ENCODE assay signal across 8 mouse cellular contexts in genomic region chr9:60712771-60713541, GRCm38 (mm10). TPM values are rescaled to one million over a fixed set of nuclear protein-coding genes. Genes with fewer than 3 reads are reported as not detected.
DNase-seq lines count a peak whose midpoint lies in the region; ATAC-seq and TF ChIP-seq lines count a peak whose summit lies in the region.

TSS of gene Larp6 (plus strand) at chr9:60712989.

- H3K4me2 ChIP-seq in hindbrain, embryonic 11.5 days (replicated peaks; ENCODE audit: low read depth, low read length): peak within 1 kb of the TSS; percentile 98
- peak within 1 kb of the TSS; percentile 98 for H3K4me2 ChIP-seq in midbrain, embryonic 12.5 days (replicated peaks)
- peak within 1 kb of the TSS; percentile 91 for H3K4me2 ChIP-seq in stomach, embryonic 16.5 days (ENCODE audit: low read depth, low read length)

- H3K36me3 ChIP-seq in hindbrain, embryonic 11.5 days (ENCODE audit: control insufficient read depth, insufficient read depth, low read length): no peaks in the 10 kb centered on the region
- no peaks in the 10 kb centered on the region for H3K36me3 ChIP-seq in midbrain, embryonic 12.5 days
- no peaks in the 10 kb centered on the region for H3K36me3 ChIP-seq in stomach, embryonic 16.5 days (ENCODE audit: control insufficient read depth, insufficient read depth, low read length)

- peak within 1 kb of the TSS; percentile 80 for H3K9ac ChIP-seq in hindbrain, embryonic 11.5 days (ENCODE audit: low read depth, low read length)
- peak within 1 kb of the TSS; percentile 83 for H3K9ac ChIP-seq in midbrain, embryonic 12.5 days (replicated peaks)
- peak within 1 kb of the TSS; percentile 81 for H3K9ac ChIP-seq in stomach, embryonic 16.5 days (ENCODE audit: low read length)

- no peaks in the 10 kb centered on the region for H3K9me3 ChIP-seq in hindbrain, embryonic 11.5 days (ENCODE audit: control insufficient read depth, low read length)
- peaks cover 3% of the 10 kb centered on the region; the same call in 1 of the 2 replicates for H3K9me3 ChIP-seq in midbrain, embryonic 12.5 days
- H3K9me3 ChIP-seq in stomach, embryonic 16.5 days (replicated peaks; ENCODE audit: control insufficient read depth, low read length): no peaks in the 10 kb centered on the region

- no peak for TF ChIP-seq CTCF in cerebellum, adult 2 months (IDR thresholded peaks at IDR 0.05; ENCODE audit: borderline replicate concordance, insufficient read depth, low read depth, low read length)

- intact Hi-C loops in left cerebral cortex, postnatal 14 days (cut with DNase I): no loop called here

- H3K27me3 ChIP-seq in cerebellum, adult 2 months (ENCODE audit: control insufficient read depth, insufficient read depth, low read length): no peaks in the 10 kb centered on the region
- H3K27me3 ChIP-seq in hindbrain, embryonic 11.5 days (ENCODE audit: control insufficient read depth, insufficient read depth, low read length): 0 out of 2 replicates have a peak, but pooled peaks cover 2% of the 10 kb centered on the region
- H3K27me3 ChIP-seq in midbrain, embryonic 12.5 days: peaks cover 27% of the 10 kb centered on the region
- H3K27me3 ChIP-seq in stomach, embryonic 16.5 days (ENCODE audit: control insufficient read depth, insufficient read depth, low read length): no peaks in the 10 kb centered on the region

- WGBS in cerebellum, adult 2 months: 1% methylated on average over 66 of the region's 66 CpGs
- 2% methylated on average over 40 of the region's 66 CpGs for WGBS in hindbrain, embryonic 11.5 days
- 1% methylated on average over 66 of the region's 66 CpGs for whole genome bisulfite sequencing in midbrain, embryonic 12.5 days
- WGBS in stomach, embryonic 16.5 days: 1% methylated on average over 66 of the region's 66 CpGs

- H3K4me3 ChIP-seq in cerebellum, adult 2 months (replicated peaks; ENCODE audit: insufficient read depth, low read depth, low read length): peak within 1 kb of the TSS; percentile 76
- peak within 1 kb of the TSS; percentile 50 for H3K4me3 ChIP-seq in hindbrain, embryonic 11.5 days (ENCODE audit: low read depth, low read length)
- H3K4me3 ChIP-seq in midbrain, embryonic 12.5 days: peak within 1 kb of the TSS; percentile 66
- H3K4me3 ChIP-seq in stomach, embryonic 16.5 days (replicated peaks; ENCODE audit: low read length): peak within 1 kb of the TSS; percentile 62

- DNase-seq in CD4-positive, CD25-positive, alpha-beta regulatory T cell, adult 2 months (ENCODE audit: low read depth, low spot score): peak; percentile 2
- DNase-seq in cerebellum, adult 2 months: peak; percentile 83 to 87
- peak; percentile 27 to 50 for DNase-seq in frontal cortex, postnatal 14 days (ENCODE audit: low spot score in 2 of 2)
- DNase-seq in hindbrain, embryonic 11.5 days (ENCODE audit: low spot score): peak; percentile 61
- DNase-seq in left cerebral cortex, postnatal 14 days (ENCODE audit: low spot score in 2 of 2): peak; percentile 41 to 46

- peak within 1 kb of the TSS; percentile 99 for H3K27ac ChIP-seq in cerebellum, adult 2 months (ENCODE audit: insufficient read depth, low read length)
- no peak within 1 kb of the TSS for H3K27ac ChIP-seq in hindbrain, embryonic 11.5 days (ENCODE audit: low read depth, low read length)
- no peak within 1 kb of the TSS for H3K27ac ChIP-seq in midbrain, embryonic 12.5 days (replicated peaks)
- H3K27ac ChIP-seq in stomach, embryonic 16.5 days (ENCODE audit: low read length): no peak within 1 kb of the TSS

- ATAC-seq in CD4-positive, CD25-positive, alpha-beta regulatory T cell, adult 4 months: no peak
- no peak; the same call in 1 of the 2 replicates for ATAC-seq in hindbrain, embryonic 11.5 days (ENCODE audit: low FRiP score)
- ATAC-seq in midbrain, embryonic 12.5 days (ENCODE audit: low FRiP score, low read depth): peak; percentile 63; the same call in 1 of the 2 replicates
- ATAC-seq in stomach, embryonic 16.5 days (ENCODE audit: insufficient read depth, low FRiP score): no peak

- TF ChIP-seq POLR2A in cerebellum, adult 2 months (IDR thresholded peaks at IDR 0.05; ENCODE audit: borderline replicate concordance, insufficient read depth, low read length): peak; percentile 77; the same call in 1 of the 2 replicates

- H3K4me1 ChIP-seq in cerebellum, adult 2 months (ENCODE audit: control insufficient read depth, insufficient read depth, low read length): peaks cover 6% of the 10 kb centered on the region; the same call in 1 of the 2 replicates
- H3K4me1 ChIP-seq in hindbrain, embryonic 11.5 days (replicated peaks; ENCODE audit: control insufficient read depth, insufficient read depth, low read length): 0 out of 2 replicates have a peak, but pooled peaks cover 2% of the 10 kb centered on the region
- H3K4me1 ChIP-seq in midbrain, embryonic 12.5 days: peaks cover 17% of the 10 kb centered on the region
- no peaks in the 10 kb centered on the region for H3K4me1 ChIP-seq in stomach, embryonic 16.5 days (ENCODE audit: control insufficient read depth, insufficient read depth, low read length)

RNA-seq across cellular contexts. Expression of gene Larp6, which starts in this region (rescaled TPM):
- polyA plus RNA-seq in CD4-positive, CD25-positive, alpha-beta regulatory T cell, adult 4 months (2017; shearing (Covaris generic)): not detected
- polyA plus RNA-seq in cerebellum, adult 2 months (2012; rRNA removed): 44.9 and 46.0 TPM in 2 replicates
- 1.9 and 2.1 TPM in 2 replicates for polyA plus RNA-seq in hindbrain, embryonic 11.5 days (2014; fragmentation: Nextera tagmentation; extraction: Ambion mirVana)
- total RNA-seq in left cerebral cortex, postnatal 14 days (2021): 10 to 100 TPM; 34.8 to 35.5 TPM
- 4.8 and 5.6 TPM in 2 replicates for polyA plus RNA-seq in midbrain, embryonic 12.5 days (2016; fragmentation: Nextera tagmentation; extraction: Ambion mirVana)
- 1.8 and 1.9 TPM in 2 replicates for polyA plus RNA-seq in stomach, embryonic 16.5 days (2015; fragmentation: Nextera tagmentation; extraction: Ambion mirVana)

Comparison
In these comparisons a context has a peak if more than half of its experiments do, and no peak if none do; other contexts are left out.
1. DNase-seq: peak in every context shown above with its lines; median percentile 85 in cerebellum, adult 2 months; 61 in hindbrain, embryonic 11.5 days; 44 in left cerebral cortex, postnatal 14 days; 38 in frontal cortex, postnatal 14 days; 2 in CD4-positive, CD25-positive, alpha-beta regulatory T cell, adult 2 months.